Mouse (Mus musculus) olfactory bulb, adult 2 months (tissue): Measurements from ENCODE around the gene Ankrd11.

Source experiments
- CTCF ChIP-seq: fragments of 200-500 bp; IDR thresholded peaks from 2 replicates; pipeline ENCODE4 v1.5.1; 2012; ENCODE audit warnings: low read depth, mild to moderate bottlenecking, low read length, moderate library complexity; ENCODE audit not compliant: insufficient read depth
- POLR2A ChIP-seq: fragments of 200-500 bp; IDR thresholded peaks from 2 replicates; pipeline ENCODE4 v1.6.1; 2012; ENCODE audit warnings: mild to moderate bottlenecking, low read depth, low read length, moderate library complexity; ENCODE audit not compliant: insufficient read depth

- TF ChIP-seq CTCF (no peak), POLR2A (no peak)
These were observed 4.6 kb upstream of the Ankrd11 start for GRCm38 (mm10) chr8:123046706-123047105.
